Mouse (Mus musculus) stomach, postnatal 0 days (tissue): ENCODE data around the gene Adora1. TPM values are rescaled to one million over a fixed set of nuclear protein-coding genes. Genes with fewer than 3 reads are reported as not detected.
A peak's percentile ranks its signal among the peaks of the same experiment; 100 is the strongest.

Source experiments
- ATAC-seq: fragments of 200-750 bp; cut with Nextera tagmentation; 2 replicates; pipeline ENCODE4 v1.8.0; 2017; ENCODE audit not compliant: low FRiP score, low TSS enrichment
- DNase-seq: peaks from one replicate; pipeline ENCODE4 v3.0.0-alpha.2; 2016; ENCODE audit warnings: low spot score
- H3K27ac ChIP-seq: fragments of 300-500 bp; sonication (generic); replicated peaks from 2 replicates; pipeline ENCODE4 v1.5.1; 2014; ENCODE audit warnings: mild to moderate bottlenecking, control low read depth
- H3K27me3 ChIP-seq: fragments of 300-500 bp; sonication (generic); 2 replicates; pipeline ENCODE4 v1.6.1; 2014; ENCODE audit warnings: low read length; ENCODE audit not compliant: control insufficient read depth, insufficient read depth
- H3K36me3 ChIP-seq: fragments of 300-500 bp; sonication (generic); 2 replicates; pipeline ENCODE4 v1.6.1; 2014; ENCODE audit warnings: low read length, mixed read lengths; ENCODE audit not compliant: control insufficient read depth, insufficient read depth
- H3K4me1 ChIP-seq: fragments of 300-500 bp; sonication (generic); replicated peaks from 2 replicates; pipeline ENCODE4 v1.6.1; 2014; ENCODE audit warnings: antibody characterized with exemption; ENCODE audit not compliant: control insufficient read depth, insufficient read depth
- H3K4me2 ChIP-seq: fragments of 300-500 bp; sonication (generic); replicated peaks from 2 replicates; pipeline ENCODE4 v1.6.1; 2014; ENCODE audit warnings: low read depth, mild to moderate bottlenecking, control low read depth, moderate library complexity
- H3K4me3 ChIP-seq: fragments of 300-500 bp; sonication (generic); 2 replicates; pipeline ENCODE4 v1.5.1; 2014; ENCODE audit warnings: low read depth, low read length, control low read depth
- H3K9ac ChIP-seq: fragments of 300-500 bp; sonication (generic); 2 replicates; pipeline ENCODE4 v1.6.1; 2014; ENCODE audit warnings: mild to moderate bottlenecking, low read length, control low read depth, mixed read lengths
- H3K9me3 ChIP-seq: fragments of 300-500 bp; sonication (generic); 2 replicates; pipeline ENCODE4 v1.6.1; 2016; ENCODE audit warnings: low read length; ENCODE audit not compliant: control insufficient read depth
- CTCF ChIP-seq: IDR thresholded peaks from 2 replicates; pipeline ENCODE4 v1.5.1; 2016; ENCODE audit warnings: antibody characterized with exemption, low read depth, mild to moderate bottlenecking, moderate library complexity
- EP300 ChIP-seq: optimal IDR thresholded peaks from 2 replicates; pipeline ENCODE3; 2016; ENCODE audit warnings: antibody characterized with exemption
- WGBS: fragments of 180-500 bp; shearing (Covaris S2); extraction: QIAGEN DNeasy Blood & Tissue Kit; methylation state at CpG from one replicate; pipeline ENCODE4 v1.1.7; 2014; 5-methylcytosine and 5-hydroxymethylcytosine counted together
- polyA plus RNA-seq: library from polyadenylated mRNA; unstranded; fragments of >200 nt; fragmentation: Nextera tagmentation; extraction: Ambion mirVana; gene quantifications from 2 replicates; pipeline ENCODE4 v1.2.1, GENCODE M21; 2015

Gene Adora1
- polyA plus RNA-seq, 1 experiment from 2014 or later, result 11.2 TPM

DNA sequence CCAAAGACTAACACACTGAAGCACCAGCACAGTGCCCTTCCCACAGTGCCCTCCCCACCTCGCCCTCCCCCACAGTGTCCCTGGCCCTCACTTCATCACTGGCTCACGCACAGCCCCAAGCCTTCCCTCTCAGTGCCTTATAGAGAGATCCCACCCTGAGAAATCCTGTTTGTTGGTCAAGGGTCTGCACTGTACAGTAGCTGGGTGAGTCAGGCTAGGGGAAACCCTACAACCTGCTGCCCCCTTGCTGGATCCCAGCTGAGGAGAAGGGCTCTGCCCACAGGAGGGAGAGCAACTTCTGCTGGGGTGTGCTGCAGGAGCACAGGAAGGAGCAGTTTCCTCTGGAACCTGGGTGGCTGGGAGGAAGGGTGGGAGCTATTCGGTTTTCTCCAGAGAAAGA lies 911 bp upstream of the Adora1 start:
- 50% methylated on average over 3 of the region's 3 CpGs for WGBS
- Histone ChIP-seq H3K4me3 (no peak overlapping the region), H3K9ac (no peak overlapping the region), H3K27me3 (no peaks in the 10 kb centered on the region), H3K9me3 (no peaks in the 10 kb centered on the region), H3K36me3 (no peaks in the 10 kb centered on the region), H3K27ac (no peak overlapping the region), H3K4me1 (peaks cover 5% of the 10 kb centered on the region), H3K4me2 (no peak overlapping the region)
- DNase-seq (no peak), ATAC-seq (no peak)
- no peak for TF ChIP-seq EP300
- no peak for TF ChIP-seq CTCF

DNA sequence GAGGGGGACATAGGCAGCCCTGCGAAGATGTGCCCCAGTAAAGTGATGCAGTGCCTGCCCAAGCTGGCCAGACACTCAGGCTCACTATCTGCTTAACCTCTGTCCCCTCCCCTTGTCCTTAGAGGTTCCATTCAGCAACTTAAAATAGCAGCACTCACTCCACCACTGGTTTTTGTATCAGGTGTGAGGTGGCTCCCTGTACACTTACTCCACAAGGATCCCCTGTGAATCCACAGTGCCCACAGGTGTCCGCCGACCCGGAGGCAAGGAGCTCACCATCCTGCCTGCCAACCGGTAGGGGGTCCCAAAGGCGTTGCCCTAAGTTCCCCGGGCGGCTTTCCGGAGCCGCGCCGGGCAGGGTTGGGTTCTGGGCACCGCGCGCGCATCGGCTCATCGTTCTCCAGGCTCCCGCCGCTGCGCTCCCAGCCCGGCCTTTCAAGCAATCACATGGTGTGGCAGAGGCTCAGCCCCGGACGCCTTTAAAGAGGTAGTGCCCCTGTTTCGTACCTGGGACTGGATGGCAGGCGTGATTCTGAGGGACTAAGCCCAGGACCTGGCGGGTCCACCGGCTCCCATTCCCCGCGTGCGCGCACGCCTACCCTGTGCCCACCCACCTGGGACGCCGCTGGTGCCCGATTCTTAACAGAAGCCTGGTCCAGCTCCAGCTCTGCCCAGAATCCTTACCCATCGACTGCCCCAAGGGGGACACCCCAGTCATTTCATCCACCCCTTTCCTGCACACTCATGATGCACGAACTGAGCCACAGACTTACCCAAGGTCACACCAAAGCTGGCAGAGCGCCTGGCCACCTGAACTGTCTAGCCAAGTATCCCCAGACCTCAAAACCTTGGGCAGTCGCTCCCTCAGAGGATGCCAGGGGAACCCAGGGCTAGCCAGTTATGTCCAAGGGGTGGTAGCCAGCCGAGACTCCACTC lies 508 bp downstream of the Adora1 start:
- ATAC-seq, result peak; percentile 65
- TF ChIP-seq EP300 (no peak), CTCF (0 out of 2 replicates have a peak, but pooled peaks have one; percentile 6)
- no peaks in the 10 kb centered on the region for H3K36me3 ChIP-seq
- WGBS, result 2% methylated on average over 41 of the region's 41 CpGs
- DNase-seq, result peak; percentile 75
- H3K9ac ChIP-seq, result peak overlapping the region; percentile 47
- peaks cover 5% of the 10 kb centered on the region for H3K4me1 ChIP-seq
- peak overlapping the region; percentile 39 for H3K4me3 ChIP-seq
- no peaks in the 10 kb centered on the region for H3K27me3 ChIP-seq
- H3K27ac ChIP-seq, result peak overlapping the region; percentile 40
- peak overlapping the region; percentile 73 for H3K4me2 ChIP-seq
- no peaks in the 10 kb centered on the region for H3K9me3 ChIP-seq

DNA sequence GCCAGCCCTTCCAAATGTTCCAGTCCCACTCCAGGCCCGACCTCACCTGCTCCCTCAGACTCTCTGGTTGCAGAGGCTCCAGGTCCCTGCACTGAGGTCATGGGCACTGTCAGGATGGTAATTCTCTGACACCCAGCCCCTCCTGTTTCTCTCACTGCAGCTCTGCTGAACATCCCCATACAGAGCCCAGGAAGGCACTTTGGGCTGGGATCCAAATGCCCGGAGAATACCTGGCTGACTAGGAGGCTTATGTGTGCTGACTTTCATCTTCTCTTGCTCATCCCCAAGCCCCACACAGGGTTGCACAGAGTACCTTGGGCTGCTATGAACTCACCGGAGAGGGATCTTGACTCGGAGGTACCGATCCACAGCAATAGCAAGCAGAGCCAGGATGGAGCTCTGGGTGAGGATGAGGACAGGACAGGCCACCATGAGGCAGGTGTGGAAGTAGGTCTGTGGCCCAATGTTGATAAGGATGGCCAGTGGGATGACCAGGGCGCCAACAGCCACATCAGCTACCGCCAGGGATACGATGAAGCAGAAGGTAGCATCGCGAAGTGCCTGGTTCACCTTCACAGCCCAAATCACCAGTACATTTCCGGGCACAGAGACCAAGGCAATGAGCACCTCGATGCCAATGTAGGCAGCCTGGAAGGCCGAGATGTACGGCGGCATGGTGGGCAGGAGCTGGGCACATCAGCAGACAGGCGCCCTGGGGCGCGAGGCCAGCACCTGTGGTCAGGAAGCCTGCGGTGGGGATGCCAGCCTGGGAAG lies 1.4 kb downstream of the Adora1 start:
- Histone ChIP-seq H3K27ac (peak overlapping the region; percentile 79), H3K27me3 (no peaks in the 10 kb centered on the region), H3K4me3 (peak overlapping the region; percentile 39), H3K9ac (peak overlapping the region; percentile 41), H3K9me3 (no peaks in the 10 kb centered on the region), H3K4me2 (peak overlapping the region; percentile 73), H3K36me3 (no peaks in the 10 kb centered on the region), H3K4me1 (peaks cover 5% of the 10 kb centered on the region)
- 58% methylated on average over 19 of the region's 19 CpGs for WGBS
- ATAC-seq (no peak; the same call in 1 of the 2 replicates), DNase-seq (no peak)
- no peak for TF ChIP-seq EP300
- no peak for TF ChIP-seq CTCF

DNA sequence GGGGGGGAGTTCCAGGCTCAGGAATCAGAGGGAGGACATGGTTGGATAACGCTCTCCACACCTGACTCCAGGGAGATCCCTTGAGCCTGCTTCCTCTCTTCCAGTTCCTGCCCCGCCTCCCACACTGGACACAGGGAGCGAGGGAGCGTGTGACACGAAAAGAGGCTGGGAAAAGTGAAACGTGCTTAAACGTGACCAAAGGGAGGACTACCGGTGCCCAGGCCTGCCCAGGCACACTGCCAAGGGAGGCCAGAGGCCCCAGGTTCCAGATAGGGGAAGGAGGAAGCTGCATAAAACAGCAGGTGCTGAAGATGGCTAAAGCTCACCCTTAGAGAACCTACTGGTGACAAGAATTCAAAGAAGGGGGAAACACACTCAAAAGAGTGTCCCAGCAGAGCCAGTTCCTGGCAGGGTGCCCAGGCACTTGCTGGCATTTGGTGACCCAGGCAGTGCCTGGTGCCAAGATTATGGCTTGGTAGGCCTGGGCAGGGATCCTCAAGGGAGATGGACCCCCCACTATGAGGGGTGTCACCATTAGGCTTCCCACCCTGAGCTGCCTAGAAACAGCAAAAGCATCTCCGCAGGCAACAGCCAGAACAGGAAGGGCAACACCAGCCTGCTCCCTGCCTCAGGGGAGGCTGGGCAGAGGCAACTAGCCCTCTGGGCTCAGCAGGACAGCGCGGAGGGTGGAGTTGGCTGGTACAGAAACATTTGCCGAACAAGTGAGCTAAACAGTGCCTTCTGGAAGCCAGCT lies 2.3 kb downstream of the Adora1 start:
- Histone ChIP-seq H3K4me3 (peak overlapping the region; percentile 39; the same call in 1 of the 2 replicates), H3K36me3 (no peaks in the 10 kb centered on the region), H3K9ac (peak overlapping the region; percentile 35), H3K9me3 (no peaks in the 10 kb centered on the region), H3K27ac (peak overlapping the region; percentile 79), H3K4me1 (peaks cover 5% of the 10 kb centered on the region), H3K27me3 (no peaks in the 10 kb centered on the region), H3K4me2 (peak overlapping the region; percentile 73)
- TF ChIP-seq CTCF, result no peak
- TF ChIP-seq EP300, result no peak
- ATAC-seq (peak; percentile 84), DNase-seq (peak; percentile 91)
- 40% methylated on average over 12 of the region's 12 CpGs for WGBS

DNA sequence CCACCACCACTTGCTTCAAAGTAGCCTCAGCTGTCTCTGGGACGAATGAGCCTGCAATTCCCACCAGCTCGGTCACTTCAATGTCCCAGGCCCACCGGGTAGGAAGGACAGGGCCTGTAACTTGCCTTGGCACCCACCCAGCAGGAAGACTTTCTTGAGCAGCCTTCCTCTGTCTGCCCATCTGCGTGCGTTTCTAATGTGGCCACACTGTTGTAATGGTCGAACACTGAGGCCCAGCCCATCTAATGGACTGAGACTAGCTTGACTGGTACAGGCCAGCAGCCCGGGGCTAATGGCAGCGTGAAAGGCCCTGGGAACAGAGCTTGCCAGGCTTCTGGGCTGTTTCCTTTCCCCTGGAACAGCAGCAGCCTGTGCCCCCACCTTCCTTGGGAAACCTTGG lies 2.9 kb downstream of the Adora1 start:
- Histone ChIP-seq H3K9ac (no peak overlapping the region), H3K4me3 (no peak overlapping the region), H3K4me2 (peak overlapping the region; percentile 73; the same call in 1 of the 2 replicates), H3K27ac (peak overlapping the region; percentile 79), H3K4me1 (peaks cover 5% of the 10 kb centered on the region), H3K27me3 (no peaks in the 10 kb centered on the region), H3K9me3 (no peaks in the 10 kb centered on the region), H3K36me3 (no peaks in the 10 kb centered on the region)
- no peak for DNase-seq
- ATAC-seq, result no peak
- 59% methylated on average over 8 of the region's 8 CpGs for WGBS
- TF ChIP-seq EP300 (no peak), CTCF (no peak)
